ENCODE assay signal across 24 mouse cellular contexts in the genomic region with DNA sequence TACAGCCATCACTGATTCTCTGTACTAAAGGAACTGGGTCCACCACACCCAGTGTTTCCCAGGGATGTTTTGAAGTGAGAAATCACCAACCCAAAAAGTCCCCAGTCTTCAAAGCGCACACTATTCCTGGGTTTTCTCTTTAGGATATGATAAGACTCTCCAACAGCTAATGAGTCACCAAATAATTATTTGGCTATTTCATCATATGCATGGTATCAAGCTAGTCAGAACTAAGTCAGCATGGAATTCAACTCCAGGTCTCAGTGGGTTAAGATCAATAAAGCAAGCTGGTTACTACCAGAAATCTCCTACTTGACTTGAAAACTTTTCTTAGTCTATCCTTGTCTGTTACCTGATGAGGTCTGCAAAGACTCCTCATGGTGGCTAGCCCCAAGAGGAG.
DNase-seq lines count a peak whose midpoint lies in the region; ATAC-seq and TF ChIP-seq lines count a peak whose summit lies in the region.
"Had no signal": no experiment of that assay in that cellular context is flagged by ENCODE, and none has a peak within 500 bp of the region (broad histone marks: within the 10 kb centered on the region; RNA-seq: fewer than 3 reads in every experiment).

No protein-coding gene starts in this region.

- no peak for TF ChIP-seq CTCF in C2C12 (IDR thresholded peaks at IDR 0.05; ENCODE audit: control insufficient read depth, insufficient read depth, insufficient read length)

- intact Hi-C loops in left cerebral cortex, postnatal 25 days (cut with DNase I) = no loop called here

- H3ac ChIP-seq in C2C12 (ENCODE audit: control insufficient read depth, insufficient read length, low read depth) (no peak overlapping the region), myocyte (ENCODE audit: control insufficient read depth, insufficient read length) (no peak overlapping the region)

- DNase-seq in 3T3-L1 (ENCODE audit: low read depth, low spot score) = peak; percentile 72
- peak; percentile 39 for DNase-seq in NIH3T3 (ENCODE audit: low read depth)
- DNase-seq in left cerebral cortex, postnatal 25 days (ENCODE audit: low spot score in 2 of 2) = no peak
- DNase-seq in midbrain, embryonic 14.5 days = no peak
- no peak for DNase-seq in yolk sac, embryonic 10.5 days (ENCODE audit: low spot score)
- DNase-seq: adrenal gland, adult 2 months; adrenal gland, postnatal 10 days; adrenal gland, postnatal 25 days; B cell, adult 2 months; cerebellum, adult 11 months; cerebellum, adult 18-20 months; cerebellum, adult 8-10 months; cerebellum, adult 9-11 months; cerebellum, postnatal 14 days; cerebellum, postnatal 36 days; embryo, embryonic 11 days had no signal

- H3K79me3 ChIP-seq in C2C12 (ENCODE audit: low read depth) = no peaks in the 10 kb centered on the region

- H3K4me3 ChIP-seq in C2C12 (ENCODE audit: insufficient read depth, poor library complexity, severe bottlenecking) (no peak overlapping the region), myocyte (no peak overlapping the region)
- no peak overlapping the region for H3K4me3 ChIP-seq in midbrain, embryonic 14.5 days (replicated peaks; ENCODE audit: low read depth, low read length)
- H3K4me3 ChIP-seq: embryonic facial prominence, embryonic 13.5 days; embryonic facial prominence, embryonic 15.5 days; forebrain, embryonic 10.5 days; forebrain, embryonic 12.5 days had no signal

- H3K36me3 ChIP-seq in C2C12 (ENCODE audit: control insufficient read depth, insufficient read depth) = no peaks in the 10 kb centered on the region
- H3K36me3 ChIP-seq in myocyte (ENCODE audit: control insufficient read depth, insufficient read depth) = no peaks in the 10 kb centered on the region
- H3K36me3 ChIP-seq in midbrain, embryonic 14.5 days (ENCODE audit: control insufficient read depth, insufficient read depth, low read length) = no peaks in the 10 kb centered on the region
- H3K36me3 ChIP-seq: embryonic facial prominence, embryonic 13.5 days; embryonic facial prominence, embryonic 15.5 days; forebrain, embryonic 10.5 days; forebrain, embryonic 12.5 days had no signal

- H3K27ac ChIP-seq in midbrain, embryonic 14.5 days (replicated peaks; ENCODE audit: low read depth, low read length) = no peak overlapping the region
- H3K27ac ChIP-seq: embryonic facial prominence, embryonic 13.5 days; embryonic facial prominence, embryonic 15.5 days; forebrain, embryonic 10.5 days; forebrain, embryonic 12.5 days had no signal

- no peak for TF ChIP-seq POLR2A in myocyte (IDR thresholded peaks at IDR 0.05; ENCODE audit: insufficient read length, low read depth)

- H3K4me2 ChIP-seq in myocyte (ENCODE audit: low read depth) = peak overlapping the region; percentile 56
- H3K4me2 ChIP-seq in midbrain, embryonic 14.5 days (ENCODE audit: low read length) = no peak overlapping the region
- H3K4me2 ChIP-seq: embryonic facial prominence, embryonic 13.5 days; embryonic facial prominence, embryonic 15.5 days; forebrain, embryonic 12.5 days had no signal

- H3K9me3 ChIP-seq in midbrain, embryonic 14.5 days (ENCODE audit: control insufficient read depth, low read length) = no peaks in the 10 kb centered on the region
- H3K9me3 ChIP-seq: embryonic facial prominence, embryonic 13.5 days; embryonic facial prominence, embryonic 15.5 days; forebrain, embryonic 10.5 days; forebrain, embryonic 12.5 days had no signal

- WGBS in midbrain, embryonic 14.5 days = 95% methylated on average over 1 of the region's 1 CpGs

- no peak for ATAC-seq in midbrain, embryonic 14.5 days (ENCODE audit: low FRiP score, low TSS enrichment)
- ATAC-seq: forebrain, embryonic 14.5 days; forebrain, embryonic 16.5 days had no signal

- H3K79me2 ChIP-seq in C2C12 (ENCODE audit: control insufficient read depth, insufficient read depth) = no peaks in the 10 kb centered on the region
- H3K79me2 ChIP-seq in myocyte (ENCODE audit: control insufficient read depth, insufficient read depth) = no peaks in the 10 kb centered on the region

- no peak overlapping the region for H3K9ac ChIP-seq in midbrain, embryonic 14.5 days (replicated peaks; ENCODE audit: low read length)
- H3K9ac ChIP-seq: embryonic facial prominence, embryonic 13.5 days; embryonic facial prominence, embryonic 15.5 days; forebrain, embryonic 12.5 days had no signal

- H3K27me3 ChIP-seq in C2C12 (ENCODE audit: control insufficient read depth, insufficient read depth, insufficient read length) = no peaks in the 10 kb centered on the region
- H3K27me3 ChIP-seq in myocyte (ENCODE audit: control insufficient read depth, insufficient read depth, insufficient read length) = no peaks in the 10 kb centered on the region
- H3K27me3 ChIP-seq in midbrain, embryonic 14.5 days (ENCODE audit: control insufficient read depth, insufficient read depth, low read length) = no peaks in the 10 kb centered on the region
- H3K27me3 ChIP-seq: embryonic facial prominence, embryonic 13.5 days; embryonic facial prominence, embryonic 15.5 days; forebrain, embryonic 12.5 days had no signal

- no peaks in the 10 kb centered on the region for H3K4me1 ChIP-seq in midbrain, embryonic 14.5 days (ENCODE audit: control insufficient read depth, insufficient read depth, low read length)
- H3K4me1 ChIP-seq: embryonic facial prominence, embryonic 13.5 days; embryonic facial prominence, embryonic 15.5 days had no signal

TF ChIP-seq in C2C12, 6 proteins besides CTCF, POLR2A, EP300 and RAD21:
- TF ChIP-seq MYOD1 (IDR thresholded peaks at IDR 0.05; ENCODE audit: control insufficient read depth, insufficient read length, low read depth) (no peak), FOSL1 (IDR thresholded peaks at IDR 0.05; ENCODE audit: insufficient read depth, low read length, poor library complexity, severe bottlenecking) (no peak), CEBPB (IDR thresholded peaks at IDR 0.05; ENCODE audit: low read depth) (peak; percentile 80), MAX (IDR thresholded peaks at IDR 0.05) (peak; percentile 29)

TF ChIP-seq in myocyte, 11 proteins besides CTCF, POLR2A, EP300 and RAD21:
- TF ChIP-seq CEBPB (IDR thresholded peaks at IDR 0.05; ENCODE audit: insufficient read depth, poor library complexity, severe bottlenecking) = peak; percentile 32; the same call in 1 of the 2 replicates
- no peak for TF ChIP-seq MYOG (IDR thresholded peaks at IDR 0.05; ENCODE audit: control insufficient read depth in 1 of 3, insufficient read depth in 1 of 3, insufficient read length in 2 of 3, low read depth in 2 of 3)
- no peak for TF ChIP-seq TCF12 (IDR thresholded peaks at IDR 0.05; ENCODE audit: insufficient read depth, poor library complexity, severe bottlenecking)
- TF ChIP-seq MYOD1 (IDR thresholded peaks at IDR 0.05; ENCODE audit: control insufficient read depth in 1 of 3, insufficient read length in 2 of 3, low read depth in 2 of 3) = no peak
- no peak for TF ChIP-seq USF1 (IDR thresholded peaks at IDR 0.05; ENCODE audit: low read depth)

Comparison
In these comparisons a context has a peak if more than half of its experiments do, and no peak if none do; other contexts are left out.
1. DNase-seq: peak in 3T3-L1 (single experiment) and NIH3T3 (single experiment); none in left cerebral cortex, postnatal 25 days (0 of 2), midbrain, embryonic 14.5 days (single experiment) and yolk sac, embryonic 10.5 days (single experiment).